17 mouse cellular contexts compared by ENCODE assay signal in genomic region chr12:55396536-55396935, GRCm38 (mm10). TPM values are rescaled to one million over a fixed set of nuclear protein-coding genes. Genes with fewer than 3 reads are reported as not detected.
DNase-seq lines count a peak whose midpoint lies in the region; ATAC-seq and TF ChIP-seq lines count a peak whose summit lies in the region.
"Had no signal": no experiment of that assay in that cellular context is flagged by ENCODE, and none has a peak within 500 bp of the region (broad histone marks: within the 10 kb centered on the region; RNA-seq: fewer than 3 reads in every experiment).

No protein-coding gene starts in this region.

- no peak for TF ChIP-seq CTCF in stomach, postnatal 0 days (IDR thresholded peaks at IDR 0.05; ENCODE audit: low read depth)

- H3K9ac ChIP-seq in stomach, embryonic 14.5 days (replicated peaks; ENCODE audit: low read depth, low read length): no peak overlapping the region
- no peak overlapping the region for H3K9ac ChIP-seq in stomach, postnatal 0 days (ENCODE audit: low read length)
- H3K9ac ChIP-seq: forebrain, embryonic 13.5 days; forebrain, postnatal 0 days; heart, embryonic 12.5 days; hindbrain, embryonic 15.5 days had no signal

- H3K27me3 ChIP-seq in stomach, embryonic 14.5 days (ENCODE audit: control insufficient read depth, insufficient read depth, low read length): no peaks in the 10 kb centered on the region
- no peaks in the 10 kb centered on the region for H3K27me3 ChIP-seq in stomach, postnatal 0 days (ENCODE audit: control insufficient read depth, insufficient read depth, low read length)
- H3K27me3 ChIP-seq: forebrain, embryonic 13.5 days; heart, embryonic 12.5 days; hindbrain, embryonic 15.5 days had no signal

- intact Hi-C loops in heart, postnatal 14 days (cut with DNase I): loop anchor here (5.0 kb wide), 1 partner anchor 46 kb away; no protein-coding TSS in a partner anchor

- no peak overlapping the region for H3K4me2 ChIP-seq in stomach, embryonic 14.5 days (replicated peaks; ENCODE audit: low read depth, low read length)
- H3K4me2 ChIP-seq in stomach, postnatal 0 days (replicated peaks; ENCODE audit: low read depth): no peak overlapping the region
- H3K4me2 ChIP-seq: forebrain, embryonic 13.5 days; heart, embryonic 12.5 days; hindbrain, embryonic 15.5 days had no signal

- H3K36me3 ChIP-seq in stomach, embryonic 14.5 days (ENCODE audit: control insufficient read depth, insufficient read depth, low read length): no peaks in the 10 kb centered on the region
- no peaks in the 10 kb centered on the region for H3K36me3 ChIP-seq in stomach, postnatal 0 days (ENCODE audit: control insufficient read depth, insufficient read depth, low read length)
- H3K36me3 ChIP-seq: hindbrain, embryonic 15.5 days had no signal

- peaks cover 13% of the 10 kb centered on the region for H3K4me1 ChIP-seq in stomach, embryonic 14.5 days (ENCODE audit: control insufficient read depth, insufficient read depth, low read length)
- H3K4me1 ChIP-seq in stomach, postnatal 0 days (replicated peaks; ENCODE audit: control insufficient read depth, insufficient read depth): peaks cover 9% of the 10 kb centered on the region; the same call in 1 of the 2 replicates

- peak; percentile 22 for DNase-seq in cerebellum, adult 9-11 months
- no peak for DNase-seq in cerebellum, adult 8-10 months
- DNase-seq in heart, adult 11 months: peak; percentile 88
- no peak for DNase-seq in heart, postnatal 14 days
- DNase-seq in stomach, postnatal 0 days (ENCODE audit: low spot score): no peak
- no peak for DNase-seq in retina, postnatal 1 day
- DNase-seq: adrenal gland, adult 2 months; adrenal gland, postnatal 25 days; forebrain, postnatal 0 days; gastrocnemius, postnatal 14 days; heart, postnatal 36 days had no signal

- no peak overlapping the region for H3K4me3 ChIP-seq in stomach, embryonic 14.5 days (ENCODE audit: low read depth, low read length)
- no peak overlapping the region for H3K4me3 ChIP-seq in stomach, postnatal 0 days (ENCODE audit: low read depth, low read length)
- H3K4me3 ChIP-seq: embryonic facial prominence, embryonic 10.5 days; forebrain, embryonic 13.5 days; heart, embryonic 12.5 days; hindbrain, embryonic 15.5 days had no signal

- H3K9me3 ChIP-seq in stomach, embryonic 14.5 days (ENCODE audit: control insufficient read depth, low read depth, low read length): no peaks in the 10 kb centered on the region
- no peaks in the 10 kb centered on the region for H3K9me3 ChIP-seq in stomach, postnatal 0 days (ENCODE audit: control insufficient read depth, low read length)
- H3K9me3 ChIP-seq: embryonic facial prominence, embryonic 10.5 days; forebrain, embryonic 13.5 days; heart, embryonic 12.5 days; hindbrain, embryonic 15.5 days had no signal

- WGBS in stomach, embryonic 14.5 days: 92% methylated on average over 4 of the region's 4 CpGs
- 88% methylated on average over 4 of the region's 4 CpGs for WGBS in stomach, postnatal 0 days

- H3K27ac ChIP-seq in stomach, embryonic 14.5 days (ENCODE audit: low read length): peak overlapping the region; percentile 7; the same call in 1 of the 2 replicates
- no peak overlapping the region for H3K27ac ChIP-seq in stomach, postnatal 0 days (replicated peaks)
- H3K27ac ChIP-seq: embryonic facial prominence, embryonic 10.5 days; forebrain, embryonic 13.5 days; hindbrain, embryonic 15.5 days had no signal

- TF ChIP-seq EP300 in stomach, postnatal 0 days (optimal IDR thresholded peaks at IDR 0.05): no peak

- ATAC-seq in stomach, embryonic 14.5 days (ENCODE audit: insufficient number of reproducible peaks, insufficient read depth, low FRiP score, low read depth): no peak
- no peak for ATAC-seq in stomach, postnatal 0 days (ENCODE audit: low FRiP score, low TSS enrichment)
- ATAC-seq: forebrain, embryonic 13.5 days; forebrain, postnatal 0 days; intestine, embryonic 16.5 days had no signal

RNA-seq across cellular contexts. Expression of gene Psma6, which starts 12.5 kb away (rescaled TPM):
- 100 to 1,000 TPM; 160 to 168 TPM for total RNA-seq in heart, postnatal 14 days (2021)
- 421 and 424 TPM in 2 replicates for polyA plus RNA-seq in stomach, embryonic 14.5 days (2014; fragmentation: Nextera tagmentation; extraction: Ambion mirVana)
- polyA plus RNA-seq in stomach, postnatal 0 days (2015; fragmentation: Nextera tagmentation; extraction: Ambion mirVana): 357 and 358 TPM in 2 replicates

Comparison
In these comparisons a context has a peak if more than half of its experiments do, and no peak if none do; other contexts are left out.
1. DNase-seq: peak in cerebellum, adult 9-11 months (single experiment) and heart, adult 11 months (single experiment); none in cerebellum, adult 8-10 months (single experiment), heart, postnatal 14 days (0 of 2), stomach, postnatal 0 days (single experiment) and retina, postnatal 1 day (single experiment).